Mouse (Mus musculus) neural tube, embryonic 11.5 days (tissue): ENCODE measurements around the gene Meox1. TPM values are rescaled to one million over a fixed set of nuclear protein-coding genes. Genes with fewer than 3 reads are reported as not detected.

ENCODE experiments used
- ATAC-seq: fragments of 200-750 bp; cut with Nextera tagmentation; 2 replicates; pipeline ENCODE4 v1.8.0; 2017; ENCODE audit warnings: moderate number of reproducible peaks, mild to moderate bottlenecking, moderate TSS enrichment, moderate library complexity; ENCODE audit not compliant: insufficient read depth, low FRiP score, low TSS enrichment
- DNase-seq: peaks from one replicate; pipeline ENCODE4 v3.0.0-alpha.2; 2015; ENCODE audit warnings: low spot score
- H3K27ac ChIP-seq: fragments of 300-500 bp; sonication (generic); 2 replicates; pipeline ENCODE4 v1.5.1; 2014; ENCODE audit warnings: low read depth, mild to moderate bottlenecking, low read length
- H3K27me3 ChIP-seq: fragments of 300-500 bp; sonication (generic); 2 replicates; pipeline ENCODE4 v1.6.1; 2014; ENCODE audit warnings: mild to moderate bottlenecking, low read length, mixed read lengths; ENCODE audit not compliant: control insufficient read depth, insufficient read depth
- H3K36me3 ChIP-seq: fragments of 300-500 bp; sonication (generic); 2 replicates; pipeline ENCODE4 v1.6.1; 2014; ENCODE audit warnings: mild to moderate bottlenecking, low read length, moderate library complexity, mixed read lengths; ENCODE audit not compliant: control insufficient read depth, insufficient read depth
- H3K4me1 ChIP-seq: fragments of 300-500 bp; sonication (generic); 2 replicates; pipeline ENCODE4 v1.6.1; 2014; ENCODE audit warnings: low read length, mixed read lengths; ENCODE audit not compliant: control insufficient read depth, insufficient read depth
- H3K4me2 ChIP-seq: fragments of 300-500 bp; sonication (generic); 2 replicates; pipeline ENCODE4 v1.6.1; 2014; ENCODE audit warnings: low read depth, mild to moderate bottlenecking, moderate library complexity
- H3K4me3 ChIP-seq: fragments of 300-500 bp; sonication (generic); 2 replicates; pipeline ENCODE4 v1.5.1; 2014; ENCODE audit warnings: low read depth, low read length
- H3K9ac ChIP-seq: fragments of 300-500 bp; sonication (generic); 2 replicates; pipeline ENCODE4 v1.6.1; 2014; ENCODE audit warnings: mild to moderate bottlenecking, low read length
- H3K9me3 ChIP-seq: fragments of 300-500 bp; sonication (generic); 2 replicates; pipeline ENCODE4 v1.6.1; 2016; ENCODE audit warnings: low read length; ENCODE audit not compliant: control insufficient read depth
- WGBS: fragments of 180-500 bp; shearing (Covaris S2); extraction: QIAGEN DNeasy Blood & Tissue Kit; methylation state at CpG from one replicate; pipeline ENCODE4 v1.1.7; 2014; 5-methylcytosine and 5-hydroxymethylcytosine counted together
- polyA plus RNA-seq: library from polyadenylated mRNA; unstranded; fragments of >200 nt; fragmentation: Nextera tagmentation; extraction: Ambion mirVana; gene quantifications from 2 replicates; pipeline ENCODE4 v1.2.1, GENCODE M21; 2014

The Meox1 gene
- polyA plus RNA-seq, 1 experiment from 2014 or later = 19.9 TPM

- ATAC-seq = no peak
- Histone ChIP-seq H3K36me3 (no peaks in the 10 kb centered on the region), H3K9ac (no peak overlapping the region), H3K4me2 (no peak overlapping the region), H3K27me3 (no peaks in the 10 kb centered on the region), H3K27ac (peak overlapping the region; percentile 1; the same call in 1 of the 2 replicates), H3K9me3 (no peaks in the 10 kb centered on the region), H3K4me1 (0 out of 2 replicates have a peak, but pooled peaks cover 2% of the 10 kb centered on the region), H3K4me3 (no peak overlapping the region)
- no peak for DNase-seq
- WGBS = 58% methylated on average over 8 of the region's 8 CpGs
Observed at GRCm38 (mm10) chr11:101830616-101831015, 63.6 kb downstream of the Meox1 start.

- ATAC-seq = no peak
Observed at GRCm38 (mm10) chr11:101830112-101830511, 64.1 kb downstream of the Meox1 start.

GRCm38 (mm10) chr11:101828718-101829117 is 65.5 kb downstream of the Meox1 start:
- no peaks in the 10 kb centered on the region for H3K9me3 ChIP-seq
- no peak for DNase-seq
- H3K36me3 ChIP-seq = no peaks in the 10 kb centered on the region
- no peak overlapping the region for H3K4me3 ChIP-seq
- H3K4me2 ChIP-seq = no peak overlapping the region
- H3K27ac ChIP-seq = no peak overlapping the region
- no peaks in the 10 kb centered on the region for H3K27me3 ChIP-seq
- ATAC-seq = no peak
- H3K9ac ChIP-seq = no peak overlapping the region
- WGBS = 95% methylated on average over 4 of the region's 4 CpGs
- 0 out of 2 replicates have a peak, but pooled peaks cover 2% of the 10 kb centered on the region for H3K4me1 ChIP-seq

More at GRCm38 (mm10) chr11:101830112-101830511, 64.1 kb downstream of the Meox1 start:
- peak; percentile 57 for DNase-seq
- H3K27me3 ChIP-seq = no peaks in the 10 kb centered on the region
- H3K36me3 ChIP-seq = no peaks in the 10 kb centered on the region
- H3K27ac ChIP-seq = peak overlapping the region; percentile 1; the same call in 1 of the 2 replicates
- no peak overlapping the region for H3K9ac ChIP-seq
- H3K9me3 ChIP-seq = no peaks in the 10 kb centered on the region
- H3K4me3 ChIP-seq = no peak overlapping the region
- H3K4me1 ChIP-seq = 0 out of 2 replicates have a peak, but pooled peaks cover 2% of the 10 kb centered on the region
- 26% methylated on average over 10 of the region's 10 CpGs for WGBS
- H3K4me2 ChIP-seq = no peak overlapping the region

Other genes with a start within 250 kb of the Meox1 start
- 23.9 and 29.5 TPM in 2 replicates for gene Arl4d, start 228.8 kb downstream of the Meox1 start, polyA plus RNA-seq
- 43.3 and 46.7 TPM in 2 replicates for gene Dhx8, start 161.5 kb downstream of the Meox1 start, polyA plus RNA-seq
- 8.4 and 9.4 TPM in 2 replicates for gene Etv4, start 109.0 kb downstream of the Meox1 start, polyA plus RNA-seq
- not detected in 2 replicates for gene Sost, start 72.6 kb upstream of the Meox1 start, polyA plus RNA-seq
- not detected in 2 replicates for gene Cfap97d1, start 89.9 kb upstream of the Meox1 start, polyA plus RNA-seq
- 14.0 and 15.3 TPM in 2 replicates for gene Dusp3, start 92.6 kb upstream of the Meox1 start, polyA plus RNA-seq
- 28.1 and 35.1 TPM in 2 replicates for gene Mpp3, start 134.1 kb upstream of the Meox1 start, polyA plus RNA-seq
- gene Cd300lg, start 147.1 kb upstream of the Meox1 start, polyA plus RNA-seq = 0.12 and 0.26 TPM in 2 replicates
- gene Mpp2, start 194.1 kb upstream of the Meox1 start, polyA plus RNA-seq = 15.8 and 16.2 TPM in 2 replicates
- gene Ppy, start 206.9 kb upstream of the Meox1 start, polyA plus RNA-seq = not detected in 2 replicates
- gene Pyy, start 213.5 kb upstream of the Meox1 start, polyA plus RNA-seq = 1.0 TPM in 1 of 2 replicates, not detected in the other